Mouse (Mus musculus): ENCODE measurements around the gene Mcat. TPM values are rescaled to one million over a fixed set of nuclear protein-coding genes. Genes with fewer than 3 reads are reported as not detected.

Gene Mcat
- total and polyA plus RNA-seq, 3 experiments: 32.2 to 40.8 (median 38.7) TPM

DNA sequence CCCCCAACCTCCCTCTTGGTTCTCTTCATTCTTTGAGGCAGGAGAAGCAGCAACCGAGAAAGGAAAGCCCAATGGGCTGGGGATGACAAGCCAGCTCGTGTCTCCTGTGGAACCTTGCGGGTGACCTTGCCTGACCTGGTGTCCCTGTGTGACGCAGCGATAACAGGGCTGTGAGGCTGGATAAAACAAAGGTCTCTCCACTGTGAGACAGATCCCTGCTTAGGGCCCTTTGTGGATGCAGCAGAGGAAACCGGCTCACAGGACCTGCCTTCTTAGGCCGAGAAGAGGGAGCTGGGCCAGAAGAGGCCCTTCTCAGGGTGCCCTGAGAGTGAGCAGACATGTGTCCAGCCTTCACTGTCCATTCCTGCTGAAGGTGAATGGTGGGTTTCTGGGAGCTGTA is 40.4 kb downstream of the Mcat start:
- peaks cover 2% of the 10 kb centered on the region; the same call in 1 of the 2 replicates for H3K79me2 ChIP-seq (replicated peaks; ENCODE audit: control insufficient read depth, insufficient read depth, low read length)
- H3K4me3 ChIP-seq: no peak overlapping the region
- peak; percentile 46 to 55 for DNase-seq
- intact Hi-C loops (cut with DNase I): no loop called here
- peaks cover 4% of the 10 kb centered on the region for H3K4me1 ChIP-seq (ENCODE audit: control insufficient read depth, insufficient read depth, low read length)
- H3K36me3 ChIP-seq (ENCODE audit: control insufficient read depth, insufficient read depth, low read length): no peaks in the 10 kb centered on the region
- peak overlapping the region; percentile 61 for H3K9ac ChIP-seq (ENCODE audit: low read depth, low read length)
- H3K27ac ChIP-seq: peak overlapping the region; percentile 91
- 14% methylated on average over 7 of the region's 7 CpGs for WGBS
- H3K27me3 ChIP-seq (ENCODE audit: control insufficient read depth, insufficient read depth, low read length): no peaks in the 10 kb centered on the region
- TF ChIP-seq CTCF (IDR thresholded peaks at IDR 0.05) (no peak), EP300 (IDR thresholded peaks at IDR 0.05; ENCODE audit: insufficient read depth, low read depth, low read length) (peak; percentile 75; the same call in 1 of the 2 replicates), POLR2A (IDR thresholded peaks at IDR 0.05; ENCODE audit: insufficient read depth, low read depth, low read length) (peak; percentile 51; the same call in 1 of the 2 replicates)

DNA sequence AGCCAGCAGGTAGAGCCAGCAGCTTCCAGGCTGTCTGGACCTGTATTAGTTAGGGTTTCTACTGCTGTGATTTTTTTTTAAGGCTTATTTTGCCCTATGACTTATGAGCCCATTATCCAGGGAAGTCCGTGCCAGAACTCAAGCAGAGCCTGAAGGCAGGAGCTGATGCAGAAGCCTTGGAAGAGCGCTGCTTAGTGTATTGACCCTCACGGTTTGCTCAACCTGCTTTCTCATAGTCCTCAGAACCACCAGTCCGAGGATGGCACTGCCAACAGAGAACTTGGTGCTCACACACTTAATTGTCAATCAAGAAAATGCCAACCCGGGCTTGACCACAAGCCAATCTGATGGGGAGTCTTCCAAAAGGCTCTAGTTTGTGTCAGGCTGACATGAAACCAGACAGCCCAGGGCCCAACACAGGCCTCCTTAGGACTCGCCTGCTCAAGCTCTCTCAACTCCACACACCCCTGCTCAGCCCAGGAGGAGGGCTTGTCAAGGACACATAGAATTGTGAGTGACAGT is 42.7 kb downstream of the Mcat start:
- Histone ChIP-seq H3K36me3 (ENCODE audit: control insufficient read depth, insufficient read depth, low read length) (no peaks in the 10 kb centered on the region), H3K4me1 (ENCODE audit: control insufficient read depth, insufficient read depth, low read length) (no peaks in the 10 kb centered on the region), H3K9ac (ENCODE audit: low read depth, low read length) (no peak overlapping the region), H3K27ac (no peak overlapping the region), H3K79me2 (replicated peaks; ENCODE audit: control insufficient read depth, insufficient read depth, low read length) (no peaks in the 10 kb centered on the region), H3K27me3 (ENCODE audit: control insufficient read depth, insufficient read depth, low read length) (no peaks in the 10 kb centered on the region), H3K4me3 (no peak overlapping the region)
- intact Hi-C loops (cut with DNase I): no loop called here
- DNase-seq: no peak
- 77% methylated on average over 6 of the region's 6 CpGs for WGBS
- TF ChIP-seq EP300 (IDR thresholded peaks at IDR 0.05; ENCODE audit: insufficient read depth, low read depth, low read length): no peak

DNA sequence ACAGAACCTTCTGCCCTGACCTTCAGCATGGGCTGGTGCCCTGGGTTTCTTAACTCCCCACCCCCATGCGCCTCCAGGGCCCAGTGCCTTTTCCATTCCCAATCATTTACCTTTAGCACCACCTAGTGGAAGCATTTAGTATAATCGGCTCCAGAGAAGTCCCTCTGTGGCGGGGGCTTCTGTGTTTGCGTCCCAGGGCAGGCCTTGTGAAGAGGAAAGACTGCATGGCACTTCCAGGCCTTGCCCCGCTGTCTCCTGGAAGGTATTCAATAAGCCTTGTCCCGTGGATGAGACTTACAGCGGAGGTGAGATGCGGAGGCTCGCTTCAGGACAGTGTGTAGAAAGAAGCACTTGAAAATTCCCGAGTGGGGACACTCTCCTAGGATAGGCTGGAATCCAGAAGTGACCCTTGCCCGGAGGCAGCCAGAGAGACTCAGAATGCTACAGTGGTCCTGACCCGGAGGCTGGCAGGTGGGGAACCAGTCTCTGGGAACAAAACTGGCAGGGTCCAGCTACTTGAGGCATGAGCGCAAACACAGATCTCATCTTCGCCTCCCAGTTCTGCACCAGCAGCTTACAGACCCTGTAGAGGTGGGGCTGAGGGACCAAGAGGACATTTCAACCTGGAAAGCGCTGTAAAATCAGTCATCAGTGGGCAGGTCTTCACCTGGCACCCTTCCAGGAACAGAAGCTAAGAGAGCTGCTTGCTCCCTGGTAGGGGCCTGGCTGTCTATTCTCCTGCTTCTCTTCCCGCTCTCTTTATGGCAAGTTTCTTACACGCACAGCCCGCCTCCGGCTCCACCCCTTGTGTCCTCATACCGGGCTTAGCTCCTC is 45.2 kb downstream of the Mcat start:
- Histone ChIP-seq H3K79me2 (replicated peaks; ENCODE audit: control insufficient read depth, insufficient read depth, low read length) (no peaks in the 10 kb centered on the region), H3K4me1 (ENCODE audit: control insufficient read depth, insufficient read depth, low read length) (no peaks in the 10 kb centered on the region), H3K9ac (ENCODE audit: low read depth, low read length) (no peak overlapping the region), H3K27me3 (ENCODE audit: control insufficient read depth, insufficient read depth, low read length) (no peaks in the 10 kb centered on the region), H3K4me3 (no peak overlapping the region), H3K27ac (no peak overlapping the region), H3K36me3 (ENCODE audit: control insufficient read depth, insufficient read depth, low read length) (no peaks in the 10 kb centered on the region)
- intact Hi-C loops (cut with DNase I): loop anchor here (1.0 to 10.0 kb wide), 5 partner anchors 111 to 716 kb away; no protein-coding TSS in a partner anchor
- TF ChIP-seq POLR2A (IDR thresholded peaks at IDR 0.05; ENCODE audit: insufficient read depth, low read depth, low read length) (no peak), CTCF (IDR thresholded peaks at IDR 0.05) (peak; percentile 93), EP300 (IDR thresholded peaks at IDR 0.05; ENCODE audit: insufficient read depth, low read depth, low read length) (peak; percentile 77; the same call in 1 of the 2 replicates)
- WGBS: 31% methylated on average over 20 of the region's 20 CpGs
- peak; percentile 63 to 67 for DNase-seq

DNA sequence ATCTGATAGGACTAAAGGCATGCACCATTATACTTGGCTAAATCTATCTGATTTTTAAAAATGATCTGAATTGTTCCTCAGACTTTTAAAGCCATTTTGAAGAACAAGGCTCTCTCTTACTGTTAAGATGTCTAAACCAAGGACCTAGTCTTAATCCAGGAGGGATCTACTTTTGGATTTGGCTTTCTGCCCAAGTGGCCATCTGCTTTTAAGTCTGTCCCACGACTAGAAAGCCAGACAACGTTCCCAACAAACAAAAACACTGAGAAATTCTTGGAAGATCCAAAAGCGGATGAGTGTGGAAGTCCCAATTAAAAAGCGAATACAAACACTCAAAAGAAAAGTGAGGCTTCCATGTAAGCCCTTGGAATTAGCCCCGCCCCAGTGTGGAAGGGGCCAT is 48.6 kb downstream of the Mcat start:
- H3K9ac ChIP-seq (ENCODE audit: low read depth, low read length): no peak overlapping the region
- H3K4me3 ChIP-seq: no peak overlapping the region
- TF ChIP-seq EP300 (IDR thresholded peaks at IDR 0.05; ENCODE audit: insufficient read depth, low read depth, low read length) (no peak), POLR2A (IDR thresholded peaks at IDR 0.05; ENCODE audit: insufficient read depth, low read depth, low read length) (no peak), CTCF (IDR thresholded peaks at IDR 0.05) (no peak)
- no peaks in the 10 kb centered on the region for H3K4me1 ChIP-seq (ENCODE audit: control insufficient read depth, insufficient read depth, low read length)
- no peak for DNase-seq
- WGBS: 62% methylated on average over 5 of the region's 5 CpGs
- intact Hi-C loops (cut with DNase I): loop anchor here (5.0 to 10.0 kb wide), 4 partner anchors 108 to 713 kb away; no protein-coding TSS in a partner anchor
- H3K79me2 ChIP-seq (replicated peaks; ENCODE audit: control insufficient read depth, insufficient read depth, low read length): no peaks in the 10 kb centered on the region
- H3K36me3 ChIP-seq (ENCODE audit: control insufficient read depth, insufficient read depth, low read length): no peaks in the 10 kb centered on the region
- no peaks in the 10 kb centered on the region for H3K27me3 ChIP-seq (ENCODE audit: control insufficient read depth, insufficient read depth, low read length)
- no peak overlapping the region for H3K27ac ChIP-seq

DNA sequence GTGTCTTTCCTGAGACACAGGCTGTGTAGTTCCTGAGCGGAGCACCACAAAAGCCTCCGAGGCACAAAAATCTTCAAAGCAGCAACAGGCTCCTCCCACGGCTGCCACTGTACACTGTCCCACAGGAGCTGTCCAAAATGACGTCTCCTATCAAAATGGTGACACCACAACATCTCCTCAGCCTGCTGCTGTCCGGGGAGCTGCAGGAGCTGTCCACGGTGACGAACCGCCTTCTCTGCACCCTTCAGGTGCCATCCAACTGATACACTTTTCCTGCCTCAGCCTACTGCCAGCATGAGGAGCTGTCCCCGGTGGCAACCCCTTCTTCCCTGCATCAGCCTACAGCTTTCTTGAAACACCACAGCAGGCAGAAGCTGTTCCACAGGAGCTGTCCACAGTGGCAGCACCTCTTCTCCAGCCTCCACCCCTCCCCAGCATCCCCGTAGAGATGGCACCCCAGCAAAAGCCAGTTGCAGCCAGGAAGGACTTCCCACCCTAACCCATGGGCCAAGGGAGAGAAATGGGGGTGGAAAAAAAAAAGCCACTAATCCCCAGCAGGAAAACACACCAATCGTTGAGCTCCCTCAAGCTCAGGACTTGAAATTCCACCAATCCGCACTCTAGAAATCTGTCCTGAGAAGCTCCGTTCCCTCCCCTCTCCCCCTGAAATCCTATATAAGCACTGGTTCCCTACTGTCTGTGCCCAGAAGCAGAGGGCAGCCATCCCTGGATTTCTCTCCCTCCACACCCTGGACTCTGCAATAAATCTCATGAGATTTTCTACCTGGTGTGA is 50.9 kb downstream of the Mcat start:
- no peak overlapping the region for H3K27ac ChIP-seq
- no peak overlapping the region for H3K9ac ChIP-seq (ENCODE audit: low read depth, low read length)
- H3K4me1 ChIP-seq (ENCODE audit: control insufficient read depth, insufficient read depth, low read length): no peaks in the 10 kb centered on the region
- no peak overlapping the region for H3K4me3 ChIP-seq
- no peak for DNase-seq
- intact Hi-C loops (cut with DNase I): loop anchor here (10.0 kb wide), 1 partner anchor 358 kb away; no protein-coding TSS in a partner anchor
- no peak for TF ChIP-seq EP300 (IDR thresholded peaks at IDR 0.05; ENCODE audit: insufficient read depth, low read depth, low read length)
- no peak for TF ChIP-seq POLR2A (IDR thresholded peaks at IDR 0.05; ENCODE audit: insufficient read depth, low read depth, low read length)
- TF ChIP-seq CTCF (IDR thresholded peaks at IDR 0.05): no peak
- H3K36me3 ChIP-seq (ENCODE audit: control insufficient read depth, insufficient read depth, low read length): no peaks in the 10 kb centered on the region
- H3K27me3 ChIP-seq (ENCODE audit: control insufficient read depth, insufficient read depth, low read length): no peaks in the 10 kb centered on the region
- H3K79me2 ChIP-seq (replicated peaks; ENCODE audit: control insufficient read depth, insufficient read depth, low read length): no peaks in the 10 kb centered on the region
- 56% methylated on average over 13 of the region's 13 CpGs for WGBS

Measured in heart, adult 2 months (tissue).